Mouse (Mus musculus) naive thymus-derived CD4-positive, alpha-beta T cell, adult 5 months (primary cell): ENCODE data around the gene Glg1. TPM values are rescaled to one million over a fixed set of nuclear protein-coding genes. Genes with fewer than 3 reads are reported as not detected.

Experiments used
- polyA plus RNA-seq: library from polyadenylated mRNA; unstranded; fragments of 100-300 nt; shearing (Covaris generic); gene quantifications from one replicate; pipeline ENCODE4 v1.2.1, GENCODE M21; 2017

Gene Glg1
- 113 TPM for polyA plus RNA-seq

DNA sequence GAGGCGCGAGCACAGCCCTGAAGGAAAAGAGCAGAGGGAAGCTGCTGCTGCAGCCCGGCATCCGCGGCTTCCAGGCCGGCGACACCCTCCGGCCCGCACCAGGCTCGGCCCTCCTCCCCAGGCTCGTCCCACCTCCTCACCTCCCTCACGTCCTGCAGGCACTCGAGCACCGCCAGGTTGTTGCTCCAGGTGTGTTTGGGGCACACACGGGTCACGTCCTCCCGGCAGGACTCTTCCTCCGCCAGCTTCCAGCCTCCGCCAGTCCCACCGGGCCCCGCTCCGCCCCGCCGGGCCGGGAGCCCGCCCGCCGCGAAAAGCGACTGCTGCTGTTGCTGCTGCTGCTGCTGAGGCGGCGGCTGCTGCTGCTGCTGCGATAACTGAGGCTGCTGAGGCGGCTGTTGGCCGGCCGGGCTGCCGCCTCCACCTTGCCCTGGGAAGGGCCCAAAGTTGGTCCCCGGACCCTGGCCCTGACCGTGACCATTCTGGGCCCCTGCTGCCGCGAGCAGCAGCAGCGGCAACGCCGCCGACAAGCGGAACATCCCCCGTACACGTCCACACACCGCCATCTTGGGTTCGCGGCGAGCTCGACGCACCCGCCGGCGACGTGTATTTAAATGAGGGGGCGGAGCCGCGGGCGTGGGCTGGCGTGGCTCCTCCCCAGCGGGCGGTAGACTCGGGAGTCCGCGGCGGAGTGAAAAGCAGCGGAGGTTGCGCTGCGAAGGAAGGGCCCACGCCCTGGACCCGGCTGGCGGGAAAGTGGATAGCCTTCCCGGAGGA is at the start of gene Glg1:
Gene Glg1, minus strand, starts transcription at position 586 of the 777 bp plus-strand sequence.

DNA sequence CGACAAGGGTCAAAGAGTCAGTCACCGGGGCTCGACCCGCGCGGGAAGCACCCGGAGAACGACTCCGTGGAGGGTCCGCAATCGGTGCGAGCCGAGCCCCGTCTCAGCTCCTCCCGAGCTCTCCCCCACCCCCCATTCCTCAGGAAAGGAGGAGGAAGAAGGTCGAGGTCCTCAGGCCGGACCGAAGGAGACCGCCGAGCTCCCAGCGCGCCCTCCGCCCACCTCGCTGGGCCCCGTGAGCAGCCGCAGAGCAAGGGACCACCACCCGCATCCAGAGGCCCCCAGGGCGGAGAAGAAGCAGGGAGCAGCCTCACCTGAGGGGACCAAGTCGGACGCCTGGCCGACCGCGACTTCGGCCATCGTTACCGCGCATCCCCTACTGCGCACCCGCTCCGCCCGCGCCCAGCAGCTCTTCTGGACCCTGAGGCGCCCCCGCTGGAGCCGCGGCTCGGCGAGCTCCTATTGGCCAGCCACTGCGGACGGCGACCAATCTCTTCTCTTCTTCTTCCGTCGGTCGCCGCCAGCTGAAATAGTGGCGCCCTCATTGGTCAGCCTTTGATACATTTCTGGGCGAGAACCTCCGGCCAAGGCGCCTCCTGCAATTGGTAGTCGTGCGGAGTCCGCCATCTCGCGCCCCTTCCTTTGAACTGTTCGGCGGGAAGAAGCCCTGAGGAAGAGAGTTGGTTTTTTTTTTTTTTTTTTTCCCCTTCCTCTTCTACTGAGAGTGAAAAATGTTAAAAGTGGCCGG is 41.0 kb upstream of the Glg1 start, which contains the start of gene Rfwd3:
Gene Rfwd3, minus strand, starts transcription at position 402 of the 748 bp plus-strand sequence.

Other genes starting within 250 kb of the Glg1 start
- gene Ddx19b, start 227.5 kb downstream of the Glg1 start, polyA plus RNA-seq: 17.4 TPM
- gene Aars, start 226.1 kb downstream of the Glg1 start, polyA plus RNA-seq: 38.1 TPM
- 48.9 TPM for gene Exosc6, start 202.9 kb downstream of the Glg1 start, polyA plus RNA-seq
- gene Clec18a, start 166.8 kb downstream of the Glg1 start, polyA plus RNA-seq: not detected
- 17.2 TPM for gene Pdpr, start 164.6 kb downstream of the Glg1 start, polyA plus RNA-seq
- 33.6 TPM for gene Rfwd3, start 41.0 kb upstream of the Glg1 start, polyA plus RNA-seq
- not detected for gene Mlkl, start 79.0 kb upstream of the Glg1 start, polyA plus RNA-seq
- not detected for gene Fa2h, start 134.6 kb upstream of the Glg1 start, polyA plus RNA-seq